Mouse (Mus musculus) CH12.LX (cell line): Measurements from ENCODE around the gene Rabgap1l. TPM values are rescaled to one million over a fixed set of nuclear protein-coding genes. Genes with fewer than 3 reads are reported as not detected.

Experiments
- DNase-seq: peaks from one replicate; pipeline ENCODE4 v3.0.0-alpha.2; 2013; ENCODE audit errors: extremely low read depth
- H3K27ac ChIP-seq: 2 replicates; pipeline ENCODE4 v1.5.1; 2012; ENCODE audit warnings: low read depth, mild to moderate bottlenecking, control low read depth, moderate library complexity; ENCODE audit not compliant: insufficient read depth
- H3K27me3 ChIP-seq: replicated peaks from 2 replicates; pipeline ENCODE3; 2012; ENCODE audit warnings: inconsistent platforms
- H3K36me3 ChIP-seq, 2 experiments: replicated peaks in 1 of 2; 2 replicates each; pipeline versions ENCODE3 to v1.6.1; 2012; ENCODE audit warnings: inconsistent platforms in 1 of 2, low read length in 1 of 2, mild to moderate bottlenecking in 1 of 2, mixed read lengths in 1 of 2, moderate library complexity in 1 of 2; ENCODE audit not compliant: control insufficient read depth in 1 of 2, insufficient read depth in 1 of 2
- H3K4me1 ChIP-seq, 2 experiments: 2 replicates each; pipeline ENCODE4 v1.6.1; 2012; ENCODE audit warnings: inconsistent platforms in 1 of 2, moderate library complexity in 1 of 2; ENCODE audit not compliant: insufficient read depth in 2 of 2, control insufficient read depth in 1 of 2
- H3K4me2 ChIP-seq: 2 replicates; pipeline ENCODE4 v1.6.1; 2012; ENCODE audit warnings: low read depth, mild to moderate bottlenecking, control low read depth; ENCODE audit not compliant: poor library complexity, insufficient read depth, severe bottlenecking
- H3K4me3 ChIP-seq, 3 experiments: fragments of 150-350 bp in 1 of 3; sonication (generic) in 1 of 3; replicated peaks in 1 of 3; 2 replicates each; pipeline versions ENCODE3 to v1.5.1; 2011 to 2012; ENCODE audit warnings: low read depth in 2 of 3, low read length in 2 of 3, mild to moderate bottlenecking in 2 of 3, moderate library complexity in 2 of 3, control low read depth in 1 of 3, improper control_type of control experiment in 1 of 3, inconsistent platforms in 1 of 3, mixed read lengths in 1 of 3; ENCODE audit not compliant: poor library complexity in 1 of 3
- H3K79me2 ChIP-seq: replicated peaks from 2 replicates; pipeline ENCODE4 v1.6.1; 2012; ENCODE audit warnings: mild to moderate bottlenecking, moderate library complexity; ENCODE audit not compliant: control insufficient read depth, poor library complexity, insufficient read depth, severe bottlenecking; ENCODE audit errors: extremely low read depth
- H3K9ac ChIP-seq: 2 replicates; pipeline ENCODE4 v1.6.1; 2012; ENCODE audit warnings: low read depth, mild to moderate bottlenecking, control low read depth, moderate library complexity; ENCODE audit not compliant: insufficient read depth
- H3K9me3 ChIP-seq: replicated peaks from 2 replicates; pipeline ENCODE3; 2012; ENCODE audit warnings: low read length, inconsistent platforms, mixed read lengths
- BHLHE40 ChIP-seq: IDR thresholded peaks from 2 replicates; pipeline ENCODE4 v1.6.1; 2011; ENCODE audit warnings: mild to moderate bottlenecking, low read depth, low read length, improper control_type of control experiment
- CTCF ChIP-seq, 2 experiments: IDR thresholded peaks in 1 of 2; conservative IDR thresholded peaks in 1 of 2; 2 replicates each; pipeline ENCODE4 v1.5.1; 2011 to 2012; ENCODE audit warnings: low read depth in 2 of 2, low read length in 2 of 2, improper control_type of control experiment in 1 of 2, inconsistent platforms in 1 of 2, mild to moderate bottlenecking in 1 of 2, moderate library complexity in 1 of 2
- E2F4 ChIP-seq: IDR thresholded peaks from 2 replicates; pipeline ENCODE4 v1.6.1; 2011; ENCODE audit warnings: low read depth, low read length, improper control_type of control experiment; ENCODE audit not compliant: insufficient replicate concordance
- ETS1 ChIP-seq: conservative IDR thresholded peaks from 2 replicates; pipeline ENCODE4 v1.6.1; 2012; ENCODE audit warnings: low read depth, mild to moderate bottlenecking, inconsistent platforms, low read length, improper control_type of control experiment, moderate library complexity
- GABPA ChIP-seq: IDR thresholded peaks from 2 replicates; pipeline ENCODE4 v1.6.1; 2012; ENCODE audit warnings: low read depth, low read length, improper control_type of control experiment, inconsistent platforms; ENCODE audit not compliant: insufficient replicate concordance
- IRF4 ChIP-seq: IDR thresholded peaks from 2 replicates; pipeline ENCODE4 v1.6.1; 2014; ENCODE audit warnings: low read depth, mild to moderate bottlenecking, inconsistent platforms, low read length, improper control_type of control experiment
- JUND ChIP-seq: conservative IDR thresholded peaks from 2 replicates; pipeline ENCODE4 v1.6.1; 2011; ENCODE audit warnings: low read depth, low read length, improper control_type of control experiment
- MAFK ChIP-seq: IDR thresholded peaks from 2 replicates; pipeline ENCODE4 v1.6.1; 2011; ENCODE audit warnings: low read length, improper control_type of control experiment; ENCODE audit not compliant: insufficient replicate concordance
- MAX ChIP-seq: IDR thresholded peaks from 2 replicates; pipeline ENCODE4 v1.6.1; 2011; ENCODE audit warnings: low read length, improper control_type of control experiment
- MAZ ChIP-seq: IDR thresholded peaks from 2 replicates; pipeline ENCODE4 v1.6.1; 2012; ENCODE audit warnings: low read depth, mild to moderate bottlenecking, inconsistent platforms, low read length, improper control_type of control experiment, moderate library complexity
- MEF2A ChIP-seq: IDR thresholded peaks from 2 replicates; pipeline ENCODE4 v1.6.1; 2014; ENCODE audit warnings: low read depth, mild to moderate bottlenecking, inconsistent platforms, low read length, improper control_type of control experiment, borderline replicate concordance
- MXI1 ChIP-seq: IDR thresholded peaks from 2 replicates; pipeline ENCODE4 v1.6.1; 2011; ENCODE audit warnings: mild to moderate bottlenecking, low read depth, low read length, improper control_type of control experiment
- MYC ChIP-seq: IDR thresholded peaks from 2 replicates; pipeline ENCODE4 v1.6.1; 2011; ENCODE audit warnings: low read depth, mild to moderate bottlenecking, improper control_type of control experiment, low read length
- NELFE ChIP-seq: IDR thresholded peaks from 2 replicates; pipeline ENCODE4 v1.6.1; 2011; ENCODE audit warnings: low read depth, low read length, improper control_type of control experiment
- NRF1 ChIP-seq: IDR thresholded peaks from 2 replicates; pipeline ENCODE4 v1.6.1; 2014; ENCODE audit warnings: low read depth, mild to moderate bottlenecking, inconsistent platforms, low read length, improper control_type of control experiment, moderate library complexity
- RAD21 ChIP-seq: IDR thresholded peaks from 2 replicates; pipeline ENCODE4 v1.6.1; 2011; ENCODE audit warnings: low read depth, mild to moderate bottlenecking, low read length, improper control_type of control experiment, moderate library complexity
- SIN3A ChIP-seq: IDR thresholded peaks from 2 replicates; pipeline ENCODE4 v1.6.1; 2012; ENCODE audit warnings: low read length, improper control_type of control experiment, inconsistent platforms
- SMC3 ChIP-seq: IDR thresholded peaks from 2 replicates; pipeline ENCODE4 v1.6.1; 2011; ENCODE audit warnings: low read depth, low read length, improper control_type of control experiment
- TCF12 ChIP-seq: IDR thresholded peaks from 2 replicates; pipeline ENCODE4 v1.6.1; 2014; ENCODE audit warnings: low read depth, mild to moderate bottlenecking, inconsistent platforms, low read length, improper control_type of control experiment
- USF2 ChIP-seq: conservative IDR thresholded peaks from 2 replicates; pipeline ENCODE4 v1.6.1; 2011; ENCODE audit warnings: low read depth, low read length, improper control_type of control experiment
- ZC3H11A ChIP-seq: IDR thresholded peaks from 2 replicates; pipeline ENCODE4 v1.6.1; 2012; ENCODE audit warnings: low read depth, mild to moderate bottlenecking, inconsistent platforms, low read length, improper control_type of control experiment
- dilution Hi-C: fragments of 300-500 bp; cut with MboI; formaldehyde crosslinking; loops from 2 replicates; pipeline ENCODE4 v1.14.3; 2020; ENCODE audit warnings: low sequenced_read_pairs; ENCODE audit not compliant: extremely low pct_unique_long_range_greater_than_20kb, extremely low pct_ligation_motif_present
- in situ Hi-C: fragments of 300-500 bp; cut with MboI; formaldehyde crosslinking; loops from 3 replicates; pipeline ENCODE4 v1.14.3; 2019; ENCODE audit warnings: low sequenced_read_pairs, low pct_ligation_motif_present, low pct_unique_long_range_greater_than_20kb, mixed read lengths
- polyA plus RNA-seq: library from polyadenylated mRNA; unstranded; fragments of >175 nt; gene quantifications from 2 replicates; pipeline ENCODE4 v1.2.1, GENCODE M21; 2012; ENCODE audit warnings: low read depth; ENCODE audit not compliant: insufficient read length
- total RNA-seq, 2 experiments: library from RNA; depleted of rRNA; stranded (reverse); fragments of 300-350 nt in 1 of 2; fragments of >200 nt in 1 of 2; gene quantifications; 2 replicates each; pipeline ENCODE4 v1.2.3; 2012 to 2014

Rabgap1l gene
- total and polyA plus RNA-seq, 3 experiments = 84.0 to 109 (median 85.6) TPM

- Histone ChIP-seq H3K4me3 (no peak overlapping the region), H3K36me3 (peaks cover 9 to 14% of the 10 kb centered on the region in 2 experiments), H3K9me3 (peaks cover 2% of the 10 kb centered on the region), H3K79me2 (peaks cover 40% of the 10 kb centered on the region), H3K27ac (no peak overlapping the region), H3K4me2 (no peak overlapping the region), H3K4me1 (peaks cover 2 to 3% of the 10 kb centered on the region in 2 experiments; a peak in 2 of 4 replicates), H3K9ac (no peak overlapping the region), H3K27me3 (no peaks in the 10 kb centered on the region)
- dilution Hi-C loops (no loop called here), in situ Hi-C loops (no loop called here)
- DNase-seq = peak; percentile 48
- TF ChIP-seq NELFE (peak; percentile 40; the same call in 1 of the 2 replicates), ETS1 (no peak), TCF12 (0 out of 2 replicates have a peak, but pooled peaks have one; percentile 32), SMC3 (peak; percentile 95), E2F4 (no peak), SIN3A (peak; percentile 57), RAD21 (peak; percentile 73), MAFK (no peak), CTCF (conservative IDR thresholded peaks at IDR 0.05 in 1 of 2, IDR thresholded peaks at IDR 0.05 in 1 of 2; ENCODE audit: low read depth in 2 of 2, low read length in 2 of 2) (peak; percentile 48 to 88; a peak in 3 of 4 replicates), MXI1 (no peak), IRF4 (peak; percentile 23; the same call in 1 of the 2 replicates), MYC (0 out of 2 replicates have a peak, but pooled peaks have one; percentile 38), ZC3H11A (peak; percentile 57; the same call in 1 of the 2 replicates), JUND (0 out of 2 replicates have a peak, but pooled peaks have one; percentile 12)
- TF ChIP-seq, all 38 proteins: peak for 10
Measured at GRCm38 (mm10) chr1:160758243-160758642, 34.8 kb downstream of the Rabgap1l start.

GRCm38 (mm10) chr1:160755359-160755758, 37.7 kb downstream of the Rabgap1l start:
- H3K27ac ChIP-seq = no peak overlapping the region
- in situ Hi-C loops = no loop called here
- H3K36me3 ChIP-seq = peaks cover 9 to 27% of the 10 kb centered on the region in 2 experiments
- no peaks in the 10 kb centered on the region for H3K27me3 ChIP-seq
- no peak overlapping the region for H3K4me3 ChIP-seq
- H3K4me2 ChIP-seq = no peak overlapping the region
- H3K9me3 ChIP-seq = peaks cover 2% of the 10 kb centered on the region
- H3K79me2 ChIP-seq = peaks cover 54% of the 10 kb centered on the region
- DNase-seq = no peak
- no peak overlapping the region for H3K9ac ChIP-seq
- H3K4me1 ChIP-seq = peaks cover 7% of the 10 kb centered on the region in 2 experiments; a peak in 2 of 4 replicates
- TF ChIP-seq E2F4 (no peak), MXI1 (no peak), SMC3 (no peak), JUND (no peak), RAD21 (no peak), MAZ (no peak), BHLHE40 (no peak), NRF1 (no peak), USF2 (no peak), NELFE (no peak), MAX (no peak), MEF2A (no peak), GABPA (no peak), IRF4 (no peak)
- dilution Hi-C loops = no loop called here
